Mouse (Mus musculus) retina, adult 2 months (tissue): ENCODE measurements around the gene Defb7.

ENCODE experiments used
- DNase-seq: peaks from one replicate; pipeline ENCODE4 v3.0.0-alpha.2; 2012; ENCODE audit warnings: low read depth, low spot score

The Defb7 gene

GRCm38 (mm10) chr8:19494797-19495196, at the start of gene Defb7:
Defb7 (plus strand) TSS chr8:19495097.
- no peak for DNase-seq

GRCm38 (mm10) chr8:19446378-19446777, 48.5 kb upstream of the Defb7 start:
- no peak for DNase-seq

GRCm38 (mm10) chr8:19461355-19461754, 33.5 kb upstream of the Defb7 start:
- DNase-seq = no peak

GRCm38 (mm10) chr8:19469026-19469425, 25.9 kb upstream of the Defb7 start:
- DNase-seq = no peak

GRCm38 (mm10) chr8:19500524-19500923, 5.6 kb downstream of the Defb7 start:
- DNase-seq = no peak

- DNase-seq = no peak
These were observed 40.4 kb downstream of the Defb7 start for GRCm38 (mm10) chr8:19535195-19535829.

GRCm38 (mm10) chr8:19540376-19540775, 45.5 kb downstream of the Defb7 start:
- no peak for DNase-seq
